Mouse (Mus musculus): ENCODE measurements around the gene Sowaha. TPM values are rescaled to one million over a fixed set of nuclear protein-coding genes. Genes with fewer than 3 reads are reported as not detected.

The Sowaha gene
- total RNA-seq (2023; ENCODE audit: inconsistent age), result not detected in 4 replicates

GRCm38 (mm10) chr11:53479783-53480301, at the start of gene Sowaha, which contains the start of gene Gm9945:
TSS of gene Sowaha (minus strand) at chr11:53480274.
TSS of gene Gm9945 (plus strand) at chr11:53480166.

GRCm38 (mm10) chr11:53519207-53520121, 39.4 kb upstream of the Sowaha start, which contains the start of gene Sept8:
TSS of gene Sept8 (plus strand) at chr11:53519257.

GRCm38 (mm10) chr11:53469968-53470695, 9.9 kb downstream of the Sowaha start, which contains the start of gene Gm9837:
TSS of gene Gm9837 (minus strand) at chr11:53470479.

GRCm38 (mm10) chr11:53456474-53457371, 23.4 kb downstream of the Sowaha start, which contains the start of the genes Gm10447 and Shroom1:
TSS of gene Gm10447 (minus strand) at chr11:53457110.
TSS of gene Shroom1 (plus strand) at chr11:53457205.

GRCm38 (mm10) chr11:53430670-53431346, 49.3 kb downstream of the Sowaha start, which contains the start of the genes Uqcrq and Gdf9:
TSS of gene Uqcrq (minus strand) at chr11:53430831.
TSS of gene Gdf9 (plus strand) at chr11:53431023.

Other genes with a start within 250 kb of the Sowaha start
- gene Hspa4, start 179.8 kb downstream of the Sowaha start, total RNA-seq (2023; ENCODE audit: inconsistent age), result 107 to 132 TPM (median 116 TPM) in 4 replicates
- gene Zcchc10, start 155.6 kb downstream of the Sowaha start, total RNA-seq (2023; ENCODE audit: inconsistent age), result 15.6 to 20.7 TPM (median 16.7 TPM) in 4 replicates
- gene Aff4, start 129.4 kb downstream of the Sowaha start, total RNA-seq (2023; ENCODE audit: inconsistent age), result 278 to 365 TPM (median 344 TPM) in 4 replicates
- not detected in 4 replicates for gene Leap2, start 57.1 kb downstream of the Sowaha start, total RNA-seq (2023; ENCODE audit: inconsistent age)
- gene Uqcrq, start 49.4 kb downstream of the Sowaha start, total RNA-seq (2023; ENCODE audit: inconsistent age), result 138 to 153 TPM (median 150 TPM) in 4 replicates
- gene Gdf9, start 49.3 kb downstream of the Sowaha start, total RNA-seq (2023; ENCODE audit: inconsistent age), result 0.39 to 0.94 TPM (median 0.77 TPM) in 4 replicates
- not detected in 4 replicates for gene Gm10447, start 23.2 kb downstream of the Sowaha start, total RNA-seq (2023; ENCODE audit: inconsistent age)
- not detected in 4 replicates for gene Shroom1, start 23.1 kb downstream of the Sowaha start, total RNA-seq (2023; ENCODE audit: inconsistent age)
- not detected in 4 replicates for gene Gm9837, start 9.8 kb downstream of the Sowaha start, total RNA-seq (2023; ENCODE audit: inconsistent age)
- gene Gm9945, start 108 bp downstream of the Sowaha start, total RNA-seq (2023; ENCODE audit: inconsistent age), result not detected in 4 replicates
- gene Sept8, start 39.0 kb upstream of the Sowaha start, total RNA-seq (2023; ENCODE audit: inconsistent age), result 0.22 to 0.54 TPM in 2 of 4 replicates, not detected in the others
- 3.0 to 8.7 TPM (median 6.1 TPM) in 4 replicates for gene Kif3a, start 87.1 kb upstream of the Sowaha start, total RNA-seq (2023; ENCODE audit: inconsistent age)
- gene Il4, start 138.4 kb upstream of the Sowaha start, total RNA-seq (2023; ENCODE audit: inconsistent age), result not detected in 4 replicates
- gene Il13, start 154.4 kb upstream of the Sowaha start, total RNA-seq (2023; ENCODE audit: inconsistent age), result not detected in 4 replicates
- 27.9 to 36.2 TPM (median 28.8 TPM) in 4 replicates for gene Rad50, start 227.0 kb upstream of the Sowaha start, total RNA-seq (2023; ENCODE audit: inconsistent age)
- not detected in 4 replicates for gene Il5, start 240.5 kb upstream of the Sowaha start, total RNA-seq (2023; ENCODE audit: inconsistent age)

Measured in B cell, adult (primary cell).